10 mouse cellular contexts compared by ENCODE assay signal in the genomic region with DNA sequence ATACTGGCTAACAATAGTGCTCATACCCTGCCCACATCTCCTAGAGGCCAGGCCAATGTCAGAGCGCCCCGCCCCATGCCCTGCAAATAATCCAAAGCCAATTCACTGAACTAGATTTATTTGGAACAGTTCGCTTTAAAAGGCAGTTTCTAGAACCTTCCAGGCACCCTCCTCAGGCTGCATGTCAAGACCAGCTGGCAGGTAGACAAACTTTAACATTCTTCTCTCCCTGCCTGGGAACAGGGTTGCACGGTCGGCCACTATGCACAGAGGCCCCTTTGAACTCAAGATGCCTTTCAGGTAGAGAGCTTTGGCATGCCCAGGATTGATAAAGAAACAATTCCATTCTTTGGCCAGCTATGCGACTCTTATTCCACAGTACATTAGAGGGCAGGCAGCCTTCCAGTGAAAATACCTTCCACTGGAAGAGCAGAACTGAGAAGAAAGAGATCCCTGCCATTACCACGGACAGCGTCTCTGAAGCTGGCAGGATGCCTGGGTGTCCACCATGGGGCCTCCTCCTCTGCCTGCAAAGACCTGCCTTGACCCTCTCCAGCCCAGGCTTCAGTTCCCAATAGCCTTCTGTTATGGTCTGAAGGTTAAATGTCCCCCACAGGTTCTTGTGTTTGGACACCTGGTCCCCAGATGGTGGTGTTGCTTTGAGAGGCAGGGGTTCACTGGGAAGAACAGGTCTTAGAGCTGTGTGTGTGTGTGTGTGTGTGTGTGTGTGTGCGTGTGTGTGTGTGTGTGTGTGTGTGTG.
DNase-seq lines count a peak whose midpoint lies in the region; ATAC-seq and TF ChIP-seq lines count a peak whose summit lies in the region.
"Had no signal": no experiment of that assay in that cellular context is flagged by ENCODE, and none has a peak within 500 bp of the region (broad histone marks: within the 10 kb centered on the region; RNA-seq: fewer than 3 reads in every experiment).

No protein-coding gene starts in this region.

- WGBS in kidney, postnatal 0 days: 62% methylated on average over 9 of the region's 9 CpGs
- 81% methylated on average over 8 of the region's 9 CpGs for WGBS in kidney, embryonic 15.5 days
- 75% methylated on average over 9 of the region's 9 CpGs for WGBS in forebrain, embryonic 16.5 days

- no peak for ATAC-seq in kidney, postnatal 0 days (replicated peaks; ENCODE audit: low FRiP score, low read depth)
- ATAC-seq in kidney, embryonic 15.5 days (replicated peaks; ENCODE audit: low FRiP score): no peak
- no peak for ATAC-seq in forebrain, embryonic 16.5 days
- ATAC-seq in megakaryocyte progenitor cell, adult 5-6 weeks (replicated peaks; ENCODE audit: poor library complexity): no peak

- no peaks in the 10 kb centered on the region for H3K9me3 ChIP-seq in kidney, postnatal 0 days (replicated peaks; ENCODE audit: low read length)
- H3K9me3 ChIP-seq in kidney, embryonic 15.5 days (replicated peaks): no peaks in the 10 kb centered on the region
- H3K9me3 ChIP-seq in forebrain, embryonic 16.5 days (ENCODE audit: control insufficient read depth, low read length): no peaks in the 10 kb centered on the region
- H3K9me3 ChIP-seq: liver, embryonic 15.5 days had no signal

- peak; percentile 1 for DNase-seq in kidney, postnatal 0 days (ENCODE audit: low spot score)
- peak; percentile 42 for DNase-seq in Muller cell, postnatal 12 days (ENCODE audit: inconsistent ontology term)
- DNase-seq in cerebellum, adult 9-11 months: peak; percentile 81
- peak; percentile 7 for DNase-seq in heart, postnatal 25 days (ENCODE audit: low spot score)
- DNase-seq in gastrocnemius, adult 2 months: no peak

- no peaks in the 10 kb centered on the region for H3K36me3 ChIP-seq in kidney, postnatal 0 days (ENCODE audit: insufficient read depth, low read length)
- H3K36me3 ChIP-seq in kidney, embryonic 15.5 days: no peaks in the 10 kb centered on the region
- H3K36me3 ChIP-seq in forebrain, embryonic 16.5 days (ENCODE audit: control insufficient read depth, insufficient read depth): no peaks in the 10 kb centered on the region
- H3K36me3 ChIP-seq: liver, embryonic 15.5 days had no signal

- H3K9ac ChIP-seq in kidney, postnatal 0 days (ENCODE audit: low read depth, low read length): no peak overlapping the region
- H3K9ac ChIP-seq in kidney, embryonic 15.5 days: no peak overlapping the region
- H3K9ac ChIP-seq in forebrain, embryonic 16.5 days (replicated peaks; ENCODE audit: low read depth, low read length): no peak overlapping the region
- H3K9ac ChIP-seq: liver, embryonic 15.5 days had no signal

- no peak overlapping the region for H3K4me3 ChIP-seq in kidney, postnatal 0 days (replicated peaks; ENCODE audit: low read depth, low read length)
- no peak overlapping the region for H3K4me3 ChIP-seq in kidney, embryonic 15.5 days (replicated peaks)
- H3K4me3 ChIP-seq in gastrocnemius, adult 2 months: no peak overlapping the region
- no peak overlapping the region for H3K4me3 ChIP-seq in forebrain, embryonic 16.5 days (replicated peaks; ENCODE audit: low read length)
- H3K4me3 ChIP-seq: liver, embryonic 15.5 days had no signal

- intact Hi-C loops in heart, postnatal 25 days (cut with DNase I): loop anchor here (5.0 kb wide), 1 partner anchor 52 kb away; no protein-coding TSS in a partner anchor
- intact Hi-C loops in gastrocnemius, adult 2 months (cut with DNase I): no loop called here

- H3K27ac ChIP-seq in kidney, postnatal 0 days: no peak overlapping the region
- H3K27ac ChIP-seq in kidney, embryonic 15.5 days: no peak overlapping the region
- H3K27ac ChIP-seq in gastrocnemius, adult 2 months: no peak overlapping the region
- no peak overlapping the region for H3K27ac ChIP-seq in forebrain, embryonic 16.5 days (ENCODE audit: low read length)
- H3K27ac ChIP-seq: liver, embryonic 15.5 days had no signal

- no peaks in the 10 kb centered on the region for H3K4me1 ChIP-seq in kidney, postnatal 0 days (replicated peaks; ENCODE audit: insufficient read depth, low read length)
- H3K4me1 ChIP-seq in kidney, embryonic 15.5 days: no peaks in the 10 kb centered on the region
- H3K4me1 ChIP-seq in forebrain, embryonic 16.5 days (replicated peaks; ENCODE audit: control insufficient read depth, insufficient read depth, low read length): peaks cover 3% of the 10 kb centered on the region; the same call in 1 of the 2 replicates
- H3K4me1 ChIP-seq: liver, embryonic 15.5 days had no signal

- no peak for TF ChIP-seq CTCF in kidney, postnatal 0 days (IDR thresholded peaks at IDR 0.05; ENCODE audit: low read depth)
- no peak for TF ChIP-seq CTCF in gastrocnemius, adult 2 months (IDR thresholded peaks at IDR 0.05)

- H3K4me2 ChIP-seq in kidney, postnatal 0 days (ENCODE audit: low read length): no peak overlapping the region
- H3K4me2 ChIP-seq in kidney, embryonic 15.5 days: no peak overlapping the region
- no peak overlapping the region for H3K4me2 ChIP-seq in forebrain, embryonic 16.5 days (ENCODE audit: low read length)
- H3K4me2 ChIP-seq: liver, embryonic 15.5 days had no signal

- H3K27me3 ChIP-seq in kidney, postnatal 0 days (ENCODE audit: insufficient read depth, low read length): no peaks in the 10 kb centered on the region
- H3K27me3 ChIP-seq in kidney, embryonic 15.5 days: no peaks in the 10 kb centered on the region
- H3K27me3 ChIP-seq in forebrain, embryonic 16.5 days (replicated peaks; ENCODE audit: control insufficient read depth, insufficient read depth, low read length): no peaks in the 10 kb centered on the region
- H3K27me3 ChIP-seq: CH12.LX; liver, embryonic 15.5 days had no signal
